Mouse (Mus musculus) cerebellum, adult 9-10 months (tissue): Measurements from ENCODE around the gene Atoh8.
A peak's percentile ranks its signal among the peaks of the same experiment; 100 is the strongest.

Source experiments
- DNase-seq: peaks from one replicate; pipeline ENCODE4 v3.0.0; 2022

Atoh8 gene

DNA sequence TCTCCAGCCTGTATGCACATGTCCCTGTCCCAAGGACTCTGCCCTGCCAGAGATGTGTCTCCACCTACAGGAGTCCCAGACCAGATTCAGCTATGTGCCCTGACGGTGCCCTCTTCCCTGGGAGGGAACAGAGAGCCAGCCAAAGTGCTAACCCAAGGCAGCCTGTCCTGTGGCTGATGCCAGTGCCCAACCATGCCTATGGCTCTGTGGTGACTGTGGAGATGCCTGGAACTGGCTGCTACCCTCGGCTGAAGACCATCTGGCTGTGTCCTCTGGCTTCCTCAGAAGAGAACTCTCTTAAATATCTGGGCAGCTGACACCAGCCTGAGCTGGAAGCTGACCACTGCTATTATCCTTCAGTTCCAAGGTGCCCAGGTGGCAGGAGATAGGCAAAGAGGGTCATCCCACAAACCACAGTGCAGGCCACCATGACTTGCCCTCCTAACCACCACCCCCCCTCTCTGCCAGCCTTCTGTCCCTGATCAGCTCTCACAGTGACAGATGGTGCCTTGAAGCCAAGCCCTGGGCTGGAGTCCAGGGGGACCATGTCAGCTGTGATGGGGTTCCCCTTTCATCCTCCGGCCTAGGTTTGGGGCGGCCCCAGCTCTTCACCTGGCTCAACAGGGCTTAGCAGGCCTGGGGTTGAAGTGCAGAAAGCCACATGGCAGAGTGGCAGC is 18.7 kb upstream of the Atoh8 start:
- peak; percentile 98 for DNase-seq

DNA sequence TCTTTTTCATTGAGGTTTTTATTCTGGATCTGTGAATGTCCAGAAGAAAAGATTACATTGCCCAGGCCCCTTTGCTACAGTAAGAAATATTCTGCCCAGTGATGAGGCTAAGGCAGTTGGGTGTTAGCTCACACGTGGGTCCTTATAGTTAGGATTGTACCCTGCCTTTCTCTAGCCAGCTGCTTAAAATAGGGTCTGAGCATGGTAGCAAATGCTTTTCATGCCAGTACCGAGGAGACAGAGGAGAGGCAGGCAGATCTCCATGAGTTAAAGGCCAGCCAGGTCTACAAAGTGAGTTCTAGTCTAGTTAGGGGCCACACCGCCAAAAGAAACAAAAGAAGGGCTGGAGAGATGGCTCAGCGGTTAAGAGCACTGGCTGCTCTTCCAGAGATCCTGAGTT is 17.8 kb upstream of the Atoh8 start:
- DNase-seq: no peak

DNA sequence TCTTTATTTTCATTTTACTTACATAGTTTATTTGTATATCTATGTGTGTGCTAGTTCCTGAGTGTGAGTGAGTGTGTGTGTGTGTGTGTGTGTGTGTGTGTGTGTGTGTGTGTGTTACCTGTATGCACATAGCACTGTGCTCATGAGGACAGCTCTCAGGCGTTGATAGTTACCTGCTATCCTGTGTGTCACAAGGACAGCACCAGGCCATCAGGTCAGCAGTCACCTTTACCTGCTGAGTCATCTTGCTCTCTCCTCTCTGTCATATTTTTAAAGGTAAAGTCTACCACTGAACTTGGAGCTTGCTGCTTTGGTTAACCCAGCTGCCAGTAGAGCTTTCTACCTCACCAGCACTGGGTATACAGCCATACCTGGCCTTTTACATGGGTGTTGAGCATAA is 17.1 kb upstream of the Atoh8 start:
- DNase-seq: no peak

DNA sequence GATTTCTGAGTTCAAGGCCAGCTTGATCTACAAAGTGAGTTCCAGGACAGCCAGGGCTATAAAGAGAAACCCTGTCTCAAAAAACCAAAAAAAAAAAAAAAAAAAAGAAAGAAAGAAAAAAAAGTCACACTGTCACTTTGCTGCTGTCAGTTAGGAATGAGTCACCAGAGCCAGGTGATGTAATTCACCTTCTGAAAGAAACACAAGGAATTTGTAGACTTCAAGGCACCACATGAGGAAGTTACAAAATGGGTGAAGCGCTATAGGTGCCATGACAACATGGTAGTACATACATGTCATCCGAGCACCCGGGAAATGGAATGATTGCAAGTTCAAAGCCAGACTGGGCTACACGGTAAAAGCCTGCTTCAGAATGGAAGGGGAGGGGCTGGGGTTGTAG is 14.6 kb upstream of the Atoh8 start:
- no peak for DNase-seq

DNA sequence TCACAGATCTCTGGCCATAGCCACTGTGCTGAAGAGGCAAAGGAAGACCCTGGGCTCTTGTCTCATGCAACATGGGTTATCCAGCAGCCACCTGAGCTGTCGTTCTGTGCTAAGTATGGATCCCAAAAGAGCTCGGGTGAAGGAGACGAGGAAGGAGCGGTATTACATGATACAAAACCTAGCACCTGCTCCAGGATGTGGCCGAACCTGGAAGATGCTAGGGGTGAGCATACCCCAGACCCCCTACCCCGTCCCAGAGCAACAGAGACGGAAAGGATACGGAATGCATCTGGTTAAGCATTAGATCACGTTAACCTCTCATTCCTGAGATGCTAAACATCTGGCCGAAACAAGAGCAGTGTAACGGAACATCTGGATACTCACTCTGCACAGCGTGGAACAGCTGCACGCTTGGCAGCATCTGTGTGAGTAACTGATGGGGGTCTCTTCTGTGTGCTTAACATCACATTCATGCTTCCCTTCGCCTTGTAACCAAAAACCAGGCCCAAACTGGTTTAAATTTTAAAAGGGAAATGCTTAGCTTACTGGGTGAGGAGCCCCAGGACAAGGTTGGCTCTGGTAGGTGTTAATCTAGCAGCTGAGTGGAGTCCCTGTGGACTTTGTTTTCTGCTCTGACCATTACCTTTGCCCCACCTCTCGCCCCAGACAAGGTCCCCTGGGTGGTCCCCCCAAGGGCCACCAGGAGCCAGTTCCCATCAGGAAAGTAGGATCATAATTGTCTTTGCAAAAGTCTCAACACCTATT is 13.0 kb upstream of the Atoh8 start:
- no peak for DNase-seq

DNA sequence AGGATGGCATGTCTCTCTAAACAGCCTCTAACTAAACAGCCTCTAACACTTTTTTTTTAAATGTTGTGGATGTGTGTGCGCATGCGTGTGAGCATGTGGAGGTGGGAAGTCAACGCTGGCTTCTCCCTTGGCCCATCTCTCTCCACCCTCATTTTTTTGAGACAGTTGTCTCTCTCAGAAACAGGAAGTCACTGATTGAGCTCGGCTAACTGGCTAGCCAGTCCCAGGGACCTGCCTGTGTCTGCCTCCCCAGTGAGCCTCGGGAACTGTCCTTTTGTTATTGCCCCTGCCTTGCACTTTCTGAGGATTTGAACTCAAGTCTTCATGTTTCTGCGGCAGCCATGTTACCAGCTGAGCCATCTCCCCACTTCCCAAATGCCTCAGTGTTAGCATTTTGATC is 10.9 kb upstream of the Atoh8 start:
- no peak for DNase-seq

DNA sequence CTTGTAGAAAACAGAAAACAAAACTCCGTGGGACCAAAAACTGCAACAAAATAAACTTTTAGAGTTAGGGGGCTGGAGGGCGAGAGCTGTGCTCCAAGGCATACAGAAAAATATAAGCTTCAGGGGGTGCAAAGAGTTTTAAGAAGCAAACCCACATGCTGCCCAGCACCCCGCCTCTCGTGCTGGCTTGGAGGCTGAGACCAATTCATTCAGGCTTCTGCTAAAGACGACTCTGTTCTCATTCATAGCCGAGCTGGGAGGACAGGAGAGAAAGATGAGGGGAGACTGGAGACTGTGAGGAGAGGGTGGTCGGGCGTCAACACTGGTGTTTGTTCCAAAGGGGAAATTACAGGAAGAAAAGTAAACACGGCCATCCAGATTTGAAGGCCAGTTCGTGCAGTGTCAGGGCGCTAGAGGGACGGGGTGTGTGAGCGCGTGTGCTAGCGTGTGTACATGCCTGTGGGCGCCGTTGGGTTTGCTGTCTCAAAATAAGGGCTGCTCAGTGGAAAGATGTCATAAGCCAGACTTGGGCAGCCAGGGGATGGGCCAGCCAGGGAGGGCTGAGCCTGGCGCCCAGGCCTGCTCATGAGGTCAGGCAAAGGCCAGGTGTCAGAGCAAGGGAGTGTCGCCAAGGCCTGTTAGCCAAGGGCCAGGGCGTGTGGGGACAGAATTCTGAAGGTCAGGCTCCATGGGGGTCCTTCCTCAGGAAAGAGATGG is 9.3 kb upstream of the Atoh8 start:
- DNase-seq: no peak

DNA sequence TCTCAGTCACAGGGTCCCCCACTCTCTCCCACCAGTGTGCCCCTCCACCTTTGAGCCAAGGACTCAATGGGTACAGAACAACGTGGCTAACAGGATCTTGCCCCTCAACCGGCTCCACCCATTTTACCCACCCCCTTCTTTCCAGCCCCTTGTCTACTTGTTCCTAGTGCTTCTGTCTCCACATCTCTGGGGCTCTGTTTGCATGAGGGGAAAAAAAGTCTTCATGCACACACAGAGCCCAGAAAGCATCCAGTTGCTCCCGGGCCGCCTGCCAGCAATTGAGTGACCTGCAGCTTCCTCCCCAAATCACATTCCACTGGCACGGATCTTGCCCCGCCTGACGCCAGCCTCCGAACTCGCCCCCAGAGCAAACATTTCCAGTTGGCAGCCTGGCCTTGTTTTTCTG is 8.8 kb upstream of the Atoh8 start:
- DNase-seq: peak; percentile 49

DNA sequence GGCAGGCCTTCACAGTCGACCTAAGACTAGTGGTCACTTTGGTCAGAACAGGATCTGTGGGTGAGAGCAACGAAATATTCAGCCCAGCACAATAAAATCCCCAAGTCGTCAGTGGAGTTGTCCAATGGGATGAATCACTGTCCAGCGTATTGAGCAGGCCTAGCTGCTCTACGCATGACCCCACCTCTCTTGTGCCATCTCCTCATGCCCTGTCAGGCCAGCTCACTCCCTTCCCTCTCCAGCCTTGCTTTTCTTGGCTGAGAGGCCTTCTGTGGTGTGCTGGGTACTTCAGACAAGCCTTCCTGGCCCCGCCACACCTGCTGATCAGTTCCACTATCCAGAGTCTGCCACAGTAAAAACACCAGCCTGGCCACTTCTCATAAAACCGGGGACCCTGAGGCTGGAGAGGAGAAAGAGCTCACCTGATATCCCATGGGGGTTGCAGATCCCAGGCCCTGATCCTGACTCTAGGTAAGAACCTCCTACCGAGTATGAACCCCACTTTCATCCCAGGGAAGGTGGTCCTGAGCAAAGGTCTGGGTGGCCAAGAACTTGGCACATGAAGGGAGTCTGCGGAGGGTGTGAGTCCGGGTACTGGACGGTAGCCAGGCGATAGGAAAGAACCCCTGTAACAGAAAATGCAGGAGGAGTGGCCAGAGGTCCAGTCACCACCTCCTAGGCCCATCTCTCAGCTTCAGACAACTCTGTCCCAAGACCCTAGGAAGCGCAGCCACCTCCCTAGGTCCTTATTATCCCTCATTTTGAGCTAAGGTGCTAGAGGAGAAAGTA is 7.3 kb upstream of the Atoh8 start:
- DNase-seq: no peak

DNA sequence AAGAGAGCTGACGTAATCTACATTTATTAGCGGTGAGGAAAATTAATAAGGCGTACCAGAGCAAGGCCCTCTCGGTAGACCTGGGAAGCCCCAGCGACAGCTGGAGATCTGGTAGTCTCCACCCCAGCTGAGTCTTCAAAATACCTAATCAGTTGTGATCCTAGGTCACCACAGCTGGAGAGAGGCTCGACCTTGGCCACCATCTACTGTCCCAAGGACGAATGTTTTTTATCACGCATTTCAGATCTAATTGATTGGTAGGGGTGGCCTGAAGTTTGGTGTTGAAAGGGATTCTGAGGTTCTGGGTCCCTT is 6.4 kb upstream of the Atoh8 start:
- no peak for DNase-seq

DNA sequence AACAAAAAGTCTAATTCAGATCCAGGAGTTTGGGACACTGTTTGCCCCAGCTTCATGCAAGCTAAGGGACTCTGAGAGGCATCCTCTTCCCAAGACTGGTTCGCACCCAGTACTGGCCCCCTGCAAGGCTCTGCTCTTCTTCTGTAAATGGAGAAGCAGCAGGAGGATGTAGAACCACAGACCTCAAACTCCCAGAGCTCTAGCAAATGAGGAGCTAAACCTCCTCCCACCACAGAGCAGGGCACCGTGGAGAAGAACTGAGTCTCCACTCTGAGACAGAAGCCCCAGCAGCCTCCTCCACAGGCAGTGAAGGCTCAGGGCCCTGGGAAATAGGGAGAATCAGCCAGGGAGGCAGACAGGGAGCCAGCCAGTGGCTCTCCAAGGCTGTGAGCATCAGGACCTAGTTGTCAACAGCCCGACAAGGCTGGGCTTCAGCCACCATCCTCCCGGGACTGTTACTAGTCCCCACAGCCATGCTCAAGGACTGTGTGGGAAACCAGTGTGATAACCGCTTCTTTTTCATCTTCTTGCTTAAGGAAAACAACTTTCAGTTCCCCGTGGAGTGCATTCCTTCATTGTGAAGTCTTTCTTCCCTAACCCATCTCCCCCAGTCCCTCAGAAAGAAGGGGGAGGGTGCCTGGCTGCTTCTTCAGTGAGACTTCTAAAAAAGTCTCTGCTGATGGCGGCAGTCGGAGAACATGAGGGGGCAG is 5.9 kb upstream of the Atoh8 start:
- no peak for DNase-seq

DNA sequence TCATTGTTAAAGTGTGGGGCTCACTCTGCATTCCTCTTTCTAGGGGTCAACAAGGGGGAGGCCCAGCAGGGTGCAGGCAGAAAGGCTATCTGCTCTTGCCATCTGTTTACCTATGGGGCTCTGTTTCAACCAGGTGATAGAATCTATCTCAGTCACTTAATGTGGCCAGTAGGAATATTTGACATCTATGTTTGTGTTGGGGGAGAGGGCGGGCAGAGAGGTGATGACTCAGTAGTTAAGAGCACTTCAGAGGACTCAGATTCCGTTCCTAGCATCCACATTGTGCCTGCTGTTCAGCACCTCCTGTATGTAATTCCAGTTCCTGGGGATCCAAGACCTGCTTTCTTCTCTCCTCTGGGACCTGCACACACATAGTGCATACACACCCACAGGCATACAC is 4.7 kb upstream of the Atoh8 start:
- DNase-seq: no peak

DNA sequence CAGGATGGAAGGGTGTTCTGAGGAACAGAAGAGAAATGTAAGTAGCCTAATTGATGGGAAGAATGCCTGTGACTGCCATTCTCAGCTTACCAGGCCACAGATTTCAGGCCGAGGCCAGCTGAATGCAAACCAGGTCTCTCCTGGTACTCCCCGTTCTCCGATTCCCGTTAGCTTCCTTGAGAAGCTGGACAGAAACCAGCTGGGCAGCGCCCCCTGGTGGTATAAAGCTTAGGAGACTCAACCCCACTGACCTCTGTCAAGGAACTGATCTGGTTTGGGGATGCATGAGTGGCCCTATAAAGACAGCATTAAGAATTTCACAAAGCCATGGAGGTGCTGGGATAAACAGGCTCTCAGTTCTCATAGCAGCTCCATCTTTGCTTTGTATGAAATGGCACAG is 1.7 kb upstream of the Atoh8 start:
- peak; percentile 89 for DNase-seq

DNA sequence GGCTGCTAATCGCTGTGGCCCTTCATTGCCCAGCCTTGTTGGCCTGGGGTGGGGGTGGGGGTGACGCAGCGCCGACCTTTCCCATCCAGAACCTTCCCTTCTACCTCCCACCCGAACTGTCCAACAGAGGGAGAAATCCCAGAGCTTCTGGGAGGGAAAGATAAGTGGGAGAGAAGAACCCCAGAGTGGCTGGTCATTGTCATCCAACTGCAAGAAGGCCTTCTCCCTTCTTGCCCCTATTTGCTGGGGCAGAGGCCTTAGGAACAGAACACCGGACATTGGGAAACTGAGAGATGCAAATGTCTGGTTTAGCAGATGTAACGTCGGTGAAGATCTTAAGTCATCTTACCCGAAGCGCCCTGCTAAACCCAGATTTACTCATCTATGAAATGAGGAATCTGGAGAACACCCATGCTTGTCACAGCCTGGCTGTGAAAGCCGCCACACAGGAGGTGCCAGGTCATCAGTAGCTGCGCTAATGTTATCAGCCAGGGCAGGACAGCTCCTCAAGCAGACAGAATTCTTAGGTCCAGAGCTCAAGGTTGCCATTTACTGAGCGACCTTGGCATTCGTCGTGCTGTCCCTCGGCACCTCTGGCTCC is 530 bp upstream of the Atoh8 start:
- no peak for DNase-seq

DNA sequence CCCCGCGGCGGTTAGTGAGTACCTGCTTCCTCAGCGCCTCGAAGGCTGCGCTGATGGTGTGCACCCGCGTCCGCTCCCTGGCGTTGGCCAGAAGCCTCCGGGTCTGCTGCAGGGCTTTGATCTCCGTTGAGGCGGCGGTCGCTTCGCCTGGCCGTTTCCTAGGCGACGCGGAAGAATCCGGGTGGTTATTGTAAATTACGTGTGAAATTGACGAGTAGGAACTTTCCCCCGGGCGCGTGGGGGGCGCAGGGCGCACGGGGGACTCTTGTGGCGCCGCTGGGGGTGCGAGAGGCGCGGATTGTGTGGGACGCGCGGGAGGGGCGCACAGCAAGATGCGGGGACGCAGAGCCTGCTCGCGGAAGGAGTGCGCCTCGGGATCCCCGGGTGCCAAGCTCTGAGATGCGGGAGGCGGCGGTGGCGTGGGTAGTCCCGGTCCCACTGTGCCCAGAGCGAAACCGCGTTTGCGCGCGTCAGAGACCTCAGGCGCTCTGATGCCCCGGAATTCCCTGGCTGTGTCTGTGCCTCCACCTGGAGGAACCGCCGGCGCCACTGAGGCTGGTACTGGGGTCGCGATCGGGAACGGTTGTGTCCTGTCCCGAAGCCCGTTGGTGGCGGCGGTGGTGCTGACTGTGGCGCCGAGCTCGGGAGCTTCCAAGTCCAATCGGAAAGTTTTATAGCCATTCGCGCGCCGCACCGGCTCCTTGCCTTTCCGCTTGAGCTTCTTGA is 842 bp downstream of the Atoh8 start:
- no peak for DNase-seq

DNA sequence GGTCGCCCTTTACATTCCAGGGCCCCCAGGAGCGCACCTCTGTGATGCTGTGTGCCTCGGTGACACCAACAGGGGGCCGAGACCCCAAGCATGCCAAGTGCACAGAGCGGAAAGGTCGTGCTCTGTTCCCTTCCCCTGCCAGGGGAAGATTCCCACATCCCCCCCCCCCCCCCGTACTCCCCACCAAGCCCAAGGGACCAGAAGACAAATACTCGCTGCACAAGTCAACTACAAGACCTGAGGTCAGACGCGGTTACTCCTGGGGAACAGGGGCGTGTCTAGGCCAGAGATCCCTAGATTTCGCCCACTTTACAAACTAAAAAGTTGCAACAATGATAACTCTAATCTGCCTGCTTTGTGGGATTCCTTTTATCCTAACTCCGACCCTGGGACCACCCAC is 1.4 kb downstream of the Atoh8 start:
- no peak for DNase-seq

DNA sequence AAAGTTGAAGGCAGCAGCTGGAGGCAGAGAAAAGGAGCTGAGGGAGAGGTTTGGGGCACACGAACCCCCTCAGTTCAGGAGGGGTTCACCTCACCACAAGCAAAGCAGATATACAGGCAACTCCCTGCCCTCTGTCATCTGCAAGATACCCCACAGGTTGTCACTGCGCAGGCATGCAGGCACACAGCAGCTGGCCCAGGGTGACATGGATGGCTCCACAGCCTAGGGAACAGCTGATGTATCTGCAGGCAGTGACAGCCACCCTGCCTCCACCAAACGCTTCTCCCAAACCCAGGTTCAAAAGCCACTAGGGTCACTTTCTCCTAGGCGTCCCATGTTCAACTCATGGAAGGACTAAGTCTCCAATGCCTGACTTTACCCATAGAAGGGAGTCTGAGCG is 2.5 kb downstream of the Atoh8 start:
- no peak for DNase-seq

DNA sequence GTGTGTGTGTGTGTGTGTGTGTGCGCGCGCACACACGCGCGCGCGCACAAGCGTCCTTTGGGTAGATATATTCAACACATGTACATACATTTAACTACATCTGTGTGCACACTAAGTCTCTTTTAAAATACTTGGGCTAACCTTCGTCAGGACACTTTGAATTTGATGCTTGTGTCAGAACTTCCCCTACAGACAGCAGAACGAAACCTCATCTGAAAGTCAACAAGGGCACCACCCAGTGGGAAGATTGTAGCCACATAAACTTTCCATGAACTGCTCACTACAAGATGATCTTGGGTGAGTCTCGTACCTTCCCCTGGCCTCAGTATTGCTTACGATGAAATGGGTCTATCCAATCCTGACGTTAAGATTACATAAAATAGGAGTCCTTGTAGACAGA is 3.0 kb downstream of the Atoh8 start:
- no peak for DNase-seq

DNA sequence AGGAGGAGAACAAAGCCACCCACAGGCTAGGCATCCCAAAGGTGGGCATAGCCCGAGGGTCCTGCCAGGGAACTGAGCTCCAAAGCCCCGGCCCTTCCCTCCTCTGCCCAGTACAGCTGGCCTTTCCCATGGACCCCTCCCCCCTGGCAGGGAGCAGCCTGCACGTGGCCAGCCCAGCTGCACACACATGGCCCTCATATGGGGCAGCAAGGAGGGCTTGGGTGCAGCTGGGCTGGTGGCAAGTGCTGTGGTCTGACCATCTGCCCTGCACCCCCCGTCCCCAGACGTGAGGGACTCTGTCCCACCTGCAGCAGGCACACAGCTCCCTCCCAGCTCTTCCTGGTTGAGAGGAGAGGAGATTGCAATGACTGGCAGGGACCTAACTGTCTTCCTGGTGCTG is 4.5 kb downstream of the Atoh8 start:
- DNase-seq: no peak

DNA sequence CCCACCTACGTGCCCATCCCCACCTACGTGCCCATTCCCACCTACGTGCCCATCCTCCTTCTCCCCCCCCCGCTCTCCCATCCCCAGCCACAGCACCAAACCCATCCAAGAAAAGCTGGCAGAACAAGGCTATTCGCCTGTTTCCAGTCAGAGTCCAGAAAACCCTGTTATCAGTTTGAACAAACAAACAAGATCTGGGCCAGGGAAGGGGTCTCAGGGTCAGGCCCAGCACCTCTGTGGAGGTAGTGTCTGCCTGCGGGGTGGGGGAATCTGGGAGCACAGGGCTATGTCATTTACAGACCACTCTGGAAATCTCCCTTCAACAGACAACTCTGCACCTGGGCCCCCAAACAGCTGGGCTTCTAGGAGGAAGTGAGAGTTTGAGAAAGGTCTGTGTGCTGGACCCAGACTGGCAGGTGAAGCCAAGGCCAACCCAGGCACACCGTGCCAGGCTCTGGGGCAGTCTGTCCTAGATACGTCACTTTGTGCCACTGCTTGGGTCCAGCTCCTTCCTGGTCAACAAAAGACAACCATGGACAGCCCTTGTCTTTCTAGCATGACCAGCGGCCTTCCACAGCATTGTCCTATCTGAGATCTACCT is 7.6 kb downstream of the Atoh8 start:
- DNase-seq: no peak

DNA sequence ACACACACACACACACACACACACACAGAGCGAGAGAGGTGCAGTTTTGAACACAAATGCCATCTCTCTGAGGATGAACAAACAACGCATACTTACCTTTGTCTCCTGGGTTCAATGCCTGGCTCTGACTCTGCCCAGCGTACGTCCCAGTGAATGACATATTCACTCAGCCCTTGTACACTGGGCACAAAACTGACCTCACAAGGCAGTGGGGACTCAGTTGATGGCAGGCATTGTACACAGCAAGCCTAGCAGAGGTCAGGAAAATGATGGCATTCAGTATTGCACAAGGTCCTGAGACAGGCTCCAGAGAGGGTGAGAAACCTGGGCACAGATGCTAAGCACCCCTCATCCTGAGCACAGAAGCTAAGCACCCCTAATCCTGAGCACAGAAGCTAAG is 8.4 kb downstream of the Atoh8 start:
- DNase-seq: no peak
